Mouse (Mus musculus) adrenal gland, postnatal 10 days (tissue): ENCODE data around the gene Nucks1. TPM values are rescaled to one million over a fixed set of nuclear protein-coding genes. Genes with fewer than 3 reads are reported as not detected.

Source experiments
- DNase-seq: peaks from one replicate; pipeline ENCODE4 v3.0.0; 2021; ENCODE audit warnings: mixed read lengths
- total RNA-seq, 2 experiments: library from RNA; stranded (reverse); gene quantifications; 2 replicates each; pipeline ENCODE4 v1.2.3; 2021

Nucks1 gene
- total RNA-seq, 2 experiments from 2014 or later = 124 to 131 TPM

GRCm38 (mm10) chr1:131919052-131919451, 8.7 kb downstream of the Nucks1 start:
- DNase-seq = no peak

- no peak for DNase-seq
These were observed 11.8 kb downstream of the Nucks1 start for GRCm38 (mm10) chr1:131922100-131922499.

DNA sequence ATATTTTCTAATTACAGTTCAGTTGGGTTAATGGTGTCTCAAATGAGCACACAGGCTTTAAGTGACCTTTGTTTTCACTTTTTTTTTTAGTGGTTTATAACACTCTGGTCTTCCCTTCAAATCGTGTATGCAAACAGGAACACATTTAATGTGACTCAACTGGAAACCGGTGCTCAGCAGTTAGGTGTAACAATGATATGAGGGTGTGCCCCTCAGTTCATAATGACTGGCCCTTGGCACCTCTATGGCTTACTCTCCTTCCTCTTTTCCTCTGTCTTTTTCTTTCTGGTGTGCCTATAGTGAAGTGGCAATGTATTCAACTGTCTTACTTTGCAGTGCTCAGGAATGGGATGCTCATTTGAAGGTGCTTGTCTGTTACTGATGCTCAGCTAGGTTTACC, 23.1 kb downstream of the Nucks1 start:
- no peak for DNase-seq

DNA sequence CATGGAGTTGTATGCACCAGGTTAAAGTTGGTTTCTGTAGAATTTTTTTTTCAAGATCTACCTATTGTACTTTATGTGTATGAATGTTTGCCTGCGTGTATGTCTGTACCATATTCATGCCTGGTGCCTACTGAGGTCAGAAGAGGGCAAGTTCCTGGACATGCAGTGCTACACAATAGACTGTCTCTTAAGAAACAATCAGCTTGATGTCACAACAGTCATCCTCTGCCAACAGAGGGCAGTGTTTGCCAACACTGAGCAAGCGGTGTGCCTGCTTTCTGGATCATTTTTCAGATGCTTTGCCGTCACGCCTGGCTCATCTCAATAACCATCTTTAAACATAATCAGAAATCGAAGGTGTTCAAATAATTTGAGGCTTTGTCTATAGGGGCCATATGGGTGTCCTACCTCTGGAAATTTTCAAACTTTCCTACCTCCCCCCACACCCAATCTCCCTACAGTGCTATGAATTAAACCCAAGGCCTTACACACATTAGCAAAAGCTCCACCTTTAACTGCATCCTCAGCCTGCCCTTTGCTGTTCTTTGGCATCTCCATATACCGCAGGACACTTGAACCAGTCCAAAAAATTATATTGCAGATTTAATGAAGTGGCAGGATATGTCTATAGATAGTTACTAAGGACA, 27.4 kb downstream of the Nucks1 start:
- peak; percentile 84 for DNase-seq

DNA sequence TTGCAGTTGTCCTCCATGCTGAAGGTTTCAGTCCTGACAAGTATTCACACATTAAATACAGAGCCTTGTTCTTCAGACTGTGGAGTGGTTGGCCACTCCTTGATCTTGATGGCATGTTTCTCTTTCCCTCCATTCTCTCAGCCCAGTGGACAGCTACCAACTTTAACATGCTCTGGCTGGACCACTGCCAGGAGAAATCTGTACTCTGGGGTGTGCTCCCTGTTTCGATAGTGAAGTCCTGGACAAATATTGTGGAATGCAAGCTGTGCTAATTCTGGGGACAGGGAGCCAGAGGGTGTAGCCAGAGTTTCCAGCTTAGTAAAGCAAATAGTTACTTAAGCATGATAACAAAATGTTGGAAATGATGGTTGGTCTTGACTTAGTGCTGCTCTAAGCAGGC, 28.5 kb downstream of the Nucks1 start:
- DNase-seq = peak; percentile 40

DNA sequence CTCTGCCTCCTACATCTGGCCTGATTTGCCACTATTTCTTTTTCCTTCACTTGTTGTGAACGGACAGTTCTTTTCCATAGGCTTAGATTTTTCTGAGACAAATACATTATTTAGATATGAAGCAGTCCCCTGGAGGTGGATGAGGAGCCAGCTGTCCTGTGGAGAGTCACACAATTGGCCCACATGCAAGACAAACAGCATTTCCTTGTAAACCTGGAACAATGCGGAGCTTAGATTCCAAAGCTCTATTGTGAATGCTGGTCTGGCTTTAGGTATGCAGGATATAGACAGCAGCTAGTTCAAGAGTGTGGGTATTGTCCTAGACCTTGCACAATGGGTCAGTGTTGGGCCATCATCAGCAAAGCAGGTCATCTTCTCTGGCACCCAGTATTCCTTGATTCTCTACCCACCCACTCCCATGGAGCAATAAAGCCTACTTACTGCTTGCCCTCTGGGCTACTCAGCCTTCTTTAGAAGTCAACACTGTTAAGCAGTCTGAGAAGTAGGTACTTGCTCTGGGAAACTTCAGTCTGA, 30.4 kb downstream of the Nucks1 start:
- no peak for DNase-seq

GRCm38 (mm10) chr1:131941501-131941900, 31.2 kb downstream of the Nucks1 start:
- DNase-seq = no peak

DNA sequence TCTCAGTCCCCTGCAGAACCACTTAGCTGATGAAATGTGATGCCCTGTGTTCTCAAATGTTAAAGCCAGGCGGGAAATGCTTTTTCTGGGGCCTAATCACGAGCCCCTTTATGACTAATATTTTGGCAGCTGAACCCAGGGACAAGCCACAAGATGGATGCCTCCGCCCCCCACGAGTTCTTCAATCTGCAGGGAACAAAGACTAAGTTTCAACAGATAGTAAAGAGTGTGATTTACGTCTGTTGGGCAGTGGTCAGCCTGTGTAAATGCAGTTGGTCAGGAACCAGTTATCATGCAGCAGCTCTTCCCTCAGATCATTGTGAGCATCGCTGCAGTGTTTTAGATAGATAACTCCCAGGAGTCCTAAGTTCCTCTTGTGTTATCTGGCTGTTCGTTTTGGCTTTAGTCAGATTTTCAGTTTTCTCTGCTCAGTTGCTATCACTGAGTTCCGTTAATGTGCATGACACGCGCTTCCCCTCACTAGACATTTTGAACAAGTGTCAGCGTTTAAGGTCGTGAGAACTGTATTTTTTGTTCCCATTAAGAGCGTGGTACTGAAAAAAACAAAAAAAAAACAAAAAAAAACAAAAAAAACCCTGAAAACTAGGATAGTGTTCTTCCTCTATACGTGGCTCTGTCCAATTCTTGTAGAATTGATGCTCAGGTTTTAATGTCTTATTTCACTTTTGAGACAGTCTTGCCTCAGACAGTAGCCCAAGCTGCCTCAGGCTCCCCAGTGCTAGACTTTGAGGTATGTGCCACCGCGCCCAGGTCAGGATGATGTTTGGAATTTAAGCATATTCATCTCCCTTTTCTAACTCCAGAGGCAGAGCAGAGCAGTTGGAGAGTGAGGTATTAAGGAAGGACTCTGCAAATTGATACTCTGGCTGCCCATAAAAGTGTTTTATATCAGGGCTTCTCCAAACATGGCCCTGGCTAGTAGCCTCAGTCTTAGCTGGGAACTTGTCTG, 32.6 kb downstream of the Nucks1 start:
- peak; percentile 50 for DNase-seq

DNA sequence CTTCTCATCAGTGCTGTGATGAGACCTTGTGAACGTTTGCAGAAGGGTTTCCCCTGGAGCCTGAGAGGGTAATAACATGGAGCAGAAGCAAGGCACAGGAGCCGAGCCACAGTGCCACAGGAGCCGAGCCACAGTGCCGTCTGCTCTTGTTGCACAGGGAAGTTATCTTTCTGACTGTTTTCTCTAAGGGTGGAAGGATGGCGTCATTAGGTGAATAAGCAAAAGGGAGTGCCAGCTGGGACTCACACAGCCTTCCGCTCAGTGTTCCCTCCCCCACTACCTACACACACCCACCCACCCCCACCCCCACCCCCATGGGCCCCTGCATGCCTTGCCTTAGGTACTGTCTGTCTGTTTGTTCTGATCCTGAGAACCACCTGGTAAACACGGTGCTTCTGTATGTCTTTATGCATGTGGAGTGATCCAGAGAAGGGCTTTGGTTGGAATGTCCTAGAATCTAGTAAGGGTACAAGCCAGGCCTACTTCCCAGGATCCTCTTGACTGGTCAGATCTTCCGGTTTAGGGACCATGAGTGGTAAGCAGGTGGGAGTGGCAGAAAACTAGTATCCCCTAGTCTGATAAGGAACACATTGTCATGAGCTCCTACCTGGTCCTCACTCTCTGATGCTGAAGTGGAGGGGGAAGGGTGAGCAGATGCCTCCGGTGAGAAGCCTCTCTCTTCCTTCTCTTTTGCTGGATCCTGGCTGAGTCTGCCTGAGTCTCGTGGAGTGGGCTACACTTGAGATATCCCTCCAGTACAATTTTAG, 35.5 kb downstream of the Nucks1 start:
- no peak for DNase-seq

GRCm38 (mm10) chr1:131946462-131947215, 36.3 kb downstream of the Nucks1 start:
- DNase-seq = no peak

DNA sequence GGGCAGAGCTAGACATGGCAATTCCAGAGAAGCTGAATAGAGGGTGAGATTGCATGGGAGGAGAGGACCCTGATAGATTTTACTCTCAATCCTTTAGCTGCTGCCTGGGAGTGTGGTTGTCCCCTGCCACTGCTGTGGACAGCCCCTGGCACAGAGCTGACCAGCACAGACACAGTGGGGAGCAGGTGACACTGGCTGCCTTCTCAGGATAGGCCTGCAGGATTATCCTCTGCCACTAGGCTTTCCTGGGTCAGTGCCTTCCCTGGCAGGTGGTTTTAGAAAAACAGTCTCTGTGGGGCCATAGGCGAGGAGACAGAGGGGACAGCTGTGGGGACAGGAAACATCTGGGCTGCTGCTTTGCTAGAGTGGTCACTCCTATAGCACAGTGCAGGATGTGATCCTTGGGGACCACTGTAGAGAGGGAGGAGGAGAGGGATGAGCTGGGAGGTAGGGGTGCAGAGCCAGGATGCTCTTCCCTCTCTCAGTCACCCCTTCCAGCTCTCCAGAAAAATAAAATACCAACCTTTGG, 37.7 kb downstream of the Nucks1 start:
- no peak for DNase-seq

DNA sequence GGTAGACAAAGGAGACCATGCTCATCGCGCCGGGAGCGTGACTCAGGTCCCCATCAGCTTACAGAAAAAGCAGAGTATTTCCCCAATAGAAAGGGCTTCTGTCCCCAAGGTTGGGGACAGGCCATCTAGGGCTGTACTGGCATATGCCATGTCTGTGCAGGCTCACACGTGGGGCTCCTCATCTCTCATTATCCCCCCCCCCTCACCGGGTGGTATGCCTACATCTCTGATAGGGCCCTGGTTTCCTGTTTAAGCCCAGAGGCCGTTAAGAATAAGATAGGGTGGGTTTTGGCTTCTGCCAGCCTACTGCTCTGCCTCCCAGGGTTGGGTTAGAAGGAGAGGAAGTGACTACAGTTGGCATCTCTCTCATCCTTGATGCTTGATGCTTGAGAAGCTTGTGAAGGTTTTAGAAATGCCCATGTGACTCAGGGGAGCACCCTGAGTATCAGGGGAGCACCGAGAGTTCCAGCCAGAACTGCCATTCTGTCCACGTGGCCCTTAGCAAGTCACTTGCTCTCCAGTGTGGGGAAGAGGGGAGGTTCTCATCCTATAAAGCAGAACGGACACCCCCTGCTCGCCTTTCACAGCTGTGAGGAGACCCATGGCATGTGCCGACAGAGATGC, 44.0 kb downstream of the Nucks1 start:
- DNase-seq = no peak

- no peak for DNase-seq
These were observed 44.9 kb downstream of the Nucks1 start for GRCm38 (mm10) chr1:131955131-131955757.

DNA sequence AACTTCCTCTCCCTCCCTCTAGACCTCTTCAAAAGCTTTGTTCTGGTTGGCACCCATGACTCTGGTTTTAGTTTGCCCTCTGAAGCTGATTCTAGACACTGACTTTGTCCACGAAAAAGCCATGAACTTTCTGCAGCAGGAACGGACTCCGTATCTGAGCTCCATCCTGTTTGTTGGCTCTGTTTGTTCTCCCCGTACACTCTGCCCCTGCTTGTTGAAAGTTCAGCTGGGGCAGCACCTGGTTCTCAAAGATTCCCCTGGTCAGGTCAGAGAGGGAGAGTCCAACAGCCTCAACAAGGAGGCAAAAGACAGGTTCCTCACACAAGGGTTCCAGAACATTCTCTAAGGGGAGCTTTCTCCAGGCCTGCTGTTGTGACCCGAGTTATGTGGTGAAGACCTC, 47.1 kb downstream of the Nucks1 start:
- no peak for DNase-seq

DNA sequence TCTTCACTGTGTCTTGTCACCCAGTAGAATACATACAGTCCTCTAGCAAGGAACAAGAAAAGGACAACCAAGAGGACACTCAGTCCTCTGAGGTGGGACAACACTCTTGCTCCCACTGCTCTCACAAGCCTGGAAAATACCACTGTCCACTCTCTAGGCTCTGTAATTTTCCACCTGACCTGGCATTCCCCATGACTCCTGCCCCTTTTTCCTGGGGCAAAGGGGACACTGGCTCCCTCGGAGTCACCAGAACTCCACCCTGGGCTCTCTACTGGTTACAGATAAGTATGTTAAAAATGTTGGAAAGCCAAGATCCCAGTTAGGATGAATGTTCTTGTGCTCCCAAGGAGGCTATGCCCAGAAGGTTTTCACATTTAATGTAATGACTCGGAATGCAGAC, 50.7 kb downstream of the Nucks1 start:
- no peak for DNase-seq

DNA sequence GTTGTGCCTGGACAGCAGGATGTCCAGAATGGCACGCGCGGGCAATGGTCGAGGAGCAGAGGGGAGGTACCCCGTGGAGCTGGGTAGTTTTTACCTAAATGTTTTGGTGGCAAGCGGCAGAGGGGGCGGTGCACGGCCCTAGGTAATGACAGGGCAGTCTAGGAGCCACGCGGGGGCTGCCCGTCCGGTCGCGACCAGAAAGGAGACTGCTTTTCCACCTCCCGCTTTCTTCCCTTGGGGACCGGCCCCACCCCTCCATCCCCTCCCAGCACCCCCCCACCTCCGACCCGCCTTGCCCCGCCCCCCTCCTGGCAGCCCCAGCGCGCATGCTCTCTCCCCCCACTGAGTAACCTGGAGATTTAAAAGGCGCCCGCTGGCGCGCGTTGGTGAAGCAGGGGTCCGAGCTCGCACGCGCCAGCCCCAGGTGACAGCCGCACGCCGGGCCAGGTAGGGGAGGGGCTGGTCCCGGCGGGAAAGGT, 52.3 kb downstream of the Nucks1 start, which contains the start of gene Slc45a3:
Gene Slc45a3 (plus strand): TSS at position 362 of the 479 bp plus-strand sequence.
- DNase-seq = peak; percentile 76

DNA sequence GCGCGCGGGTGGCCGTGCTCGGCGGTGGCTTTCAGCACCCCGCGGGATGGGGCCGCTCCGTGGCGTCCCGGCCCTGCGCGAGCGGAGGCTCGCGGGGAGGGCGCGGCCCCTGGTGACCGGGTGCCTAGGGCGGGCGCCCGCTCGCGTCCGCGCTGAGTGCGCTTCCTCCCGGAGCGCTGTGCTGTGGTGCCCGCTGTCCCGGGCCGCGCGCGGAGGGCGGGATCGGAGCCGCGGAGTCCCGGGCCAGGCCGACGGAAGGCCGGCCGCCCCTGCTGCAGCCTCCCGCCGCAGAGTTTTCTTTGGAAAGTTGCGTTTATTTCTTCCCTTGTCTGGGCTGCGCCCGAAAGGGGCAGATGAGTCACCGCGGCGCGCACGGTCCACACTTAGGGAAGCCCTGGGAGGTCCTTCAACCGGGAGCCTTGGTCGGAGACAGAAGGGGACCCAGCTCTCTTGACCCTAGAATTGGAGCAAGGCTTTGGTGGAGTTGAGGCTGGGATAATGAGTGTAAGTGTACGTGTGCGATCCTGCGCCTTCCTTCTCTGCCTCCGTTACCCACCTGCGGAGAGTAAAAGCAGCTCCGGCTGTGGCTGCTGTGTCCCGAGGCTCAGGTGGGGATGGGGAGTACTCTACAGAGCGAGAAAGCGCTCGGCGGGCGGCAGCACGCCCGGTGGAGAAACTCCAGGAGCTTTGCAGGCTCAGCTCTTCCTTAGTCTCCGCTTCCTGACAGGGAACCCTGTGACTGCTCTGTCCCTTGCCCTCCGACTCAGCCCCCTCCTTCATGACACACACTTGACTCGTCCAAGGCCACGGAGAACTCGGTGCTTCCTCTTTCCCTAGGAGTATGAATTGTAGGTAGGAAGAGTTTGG, 53.0 kb downstream of the Nucks1 start:
- DNase-seq = peak; percentile 61

DNA sequence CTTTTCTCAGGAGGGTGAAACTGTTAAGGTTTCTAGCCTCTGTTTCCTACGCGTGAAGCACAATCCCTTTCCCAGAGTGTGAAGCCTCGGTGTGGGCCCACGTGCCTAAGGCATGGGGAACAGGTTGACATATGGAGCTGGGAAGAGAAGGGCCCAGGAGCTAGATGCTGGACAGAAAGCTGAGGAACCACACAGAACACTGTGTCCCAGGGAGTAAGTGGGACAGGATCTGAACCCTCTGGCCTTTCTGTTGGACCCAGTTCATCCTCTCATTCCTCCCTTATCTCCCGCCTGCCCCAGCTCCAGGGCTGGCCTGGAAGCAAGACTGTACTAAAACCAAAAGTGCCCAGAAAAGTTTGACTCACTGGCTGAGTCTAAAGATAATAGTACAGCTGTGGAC, 53.8 kb downstream of the Nucks1 start:
- no peak for DNase-seq

DNA sequence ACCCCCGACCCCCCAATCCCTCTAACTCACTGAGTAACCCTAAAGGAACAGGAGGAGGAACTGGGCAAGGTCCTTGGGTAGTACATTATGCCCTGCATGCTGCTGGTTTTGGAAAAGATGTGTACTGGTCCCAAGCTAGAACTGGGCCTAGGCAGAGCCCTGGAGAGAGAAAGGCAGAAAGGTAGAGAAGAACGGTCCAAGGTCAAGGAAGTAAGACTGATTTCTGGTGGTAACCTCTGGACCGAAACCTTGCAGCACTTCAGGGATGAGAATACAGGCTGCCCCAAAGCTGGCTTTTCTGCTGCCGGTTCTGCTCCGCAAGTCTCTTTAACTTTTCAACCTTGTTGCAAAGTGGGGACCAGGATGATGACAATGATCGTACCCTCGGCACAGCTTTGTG, 54.2 kb downstream of the Nucks1 start:
- no peak for DNase-seq
